Mouse (Mus musculus) heart, embryonic 12.5 days (tissue): ENCODE data around the gene Ostc. TPM values are rescaled to one million over a fixed set of nuclear protein-coding genes. Genes with fewer than 3 reads are reported as not detected.

ENCODE experiments used
- ATAC-seq: fragments of 200-750 bp; cut with Nextera tagmentation; 2 replicates; pipeline ENCODE4 v1.8.0; 2017; ENCODE audit warnings: moderate TSS enrichment, moderate library complexity; ENCODE audit not compliant: insufficient number of reproducible peaks, low FRiP score
- H3K27ac ChIP-seq: fragments of 300-500 bp; sonication (generic); 2 replicates; pipeline ENCODE4 v1.5.1; 2016; ENCODE audit warnings: mild to moderate bottlenecking, moderate library complexity; ENCODE audit not compliant: poor library complexity, severe bottlenecking
- H3K27me3 ChIP-seq: fragments of 300-500 bp; sonication (generic); replicated peaks from 2 replicates; pipeline ENCODE4 v1.6.1; 2016; ENCODE audit warnings: mild to moderate bottlenecking, moderate library complexity
- H3K36me3 ChIP-seq: fragments of 300-500 bp; sonication (generic); 2 replicates; pipeline ENCODE4 v1.6.1; 2016; ENCODE audit warnings: mild to moderate bottlenecking, moderate library complexity
- H3K4me1 ChIP-seq: fragments of 300-500 bp; sonication (generic); replicated peaks from 2 replicates; pipeline ENCODE4 v1.6.1; 2016; ENCODE audit warnings: mild to moderate bottlenecking
- H3K4me2 ChIP-seq: fragments of 300-500 bp; sonication (generic); 2 replicates; pipeline ENCODE4 v1.6.1; 2016; ENCODE audit warnings: mild to moderate bottlenecking, moderate library complexity
- H3K4me3 ChIP-seq: fragments of 300-500 bp; sonication (generic); 2 replicates; pipeline ENCODE4 v1.5.1; 2016; ENCODE audit warnings: mild to moderate bottlenecking
- H3K9ac ChIP-seq: fragments of 300-500 bp; sonication (generic); 2 replicates; pipeline ENCODE4 v1.6.1; 2016; ENCODE audit warnings: mild to moderate bottlenecking, moderate library complexity
- H3K9me3 ChIP-seq: fragments of 300-500 bp; sonication (generic); replicated peaks from 2 replicates; pipeline ENCODE4 v1.6.1; 2016; ENCODE audit warnings: mild to moderate bottlenecking, moderate library complexity
- WGBS: fragments of 180-500 bp; shearing (Covaris S2); methylation state at CpG from one replicate; pipeline ENCODE4 v1.1.7; 2016; 5-methylcytosine and 5-hydroxymethylcytosine counted together
- polyA plus RNA-seq: library from polyadenylated mRNA; unstranded; fragments of >200 nt; fragmentation: Nextera tagmentation; extraction: Ambion mirVana; gene quantifications from 2 replicates; pipeline ENCODE4 v1.2.1, GENCODE M21; 2016

Gene Ostc
- polyA plus RNA-seq, 1 experiment from 2014 or later, result 249 TPM

DNA sequence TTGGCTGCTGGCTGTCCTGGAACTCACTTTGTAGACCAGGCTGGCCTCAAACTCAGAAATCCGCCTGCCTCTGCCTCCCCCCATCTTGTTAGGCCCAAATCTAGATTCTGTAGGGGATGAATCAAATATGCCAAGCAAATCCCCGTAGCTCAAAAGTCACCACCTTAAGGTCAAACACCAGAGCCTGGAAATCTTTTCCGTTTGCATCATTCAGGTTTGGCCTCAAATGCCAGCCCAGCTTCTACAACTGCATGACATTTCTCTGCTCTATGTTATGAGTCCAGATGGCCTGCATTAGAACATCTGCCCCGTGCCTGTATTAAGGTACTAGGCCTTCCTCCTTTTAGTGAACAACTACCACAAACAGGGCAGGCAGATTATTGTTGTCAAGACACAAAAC is 18.4 kb upstream of the Ostc start:
- Histone ChIP-seq H3K9ac (peak overlapping the region; percentile 97; the same call in 1 of the 2 replicates), H3K27me3 (no peaks in the 10 kb centered on the region), H3K4me3 (no peak overlapping the region), H3K4me2 (0 out of 2 replicates have a peak overlapping the region, but pooled peaks have one; percentile 80), H3K36me3 (peaks cover 37% of the 10 kb centered on the region), H3K27ac (no peak overlapping the region), H3K4me1 (peaks cover 16% of the 10 kb centered on the region), H3K9me3 (no peaks in the 10 kb centered on the region)
- ATAC-seq, result no peak
- 83% methylated on average over 4 of the region's 4 CpGs for WGBS

GRCm38 (mm10) chr3:130727036-130727435 is 17.8 kb upstream of the Ostc start:
- Histone ChIP-seq H3K9ac (no peak overlapping the region), H3K27me3 (no peaks in the 10 kb centered on the region), H3K36me3 (peaks cover 37% of the 10 kb centered on the region), H3K9me3 (no peaks in the 10 kb centered on the region), H3K4me1 (peaks cover 16% of the 10 kb centered on the region), H3K27ac (no peak overlapping the region), H3K4me2 (no peak overlapping the region), H3K4me3 (no peak overlapping the region)
- ATAC-seq, result no peak
- 65% methylated on average over 1 of the region's 1 CpGs for WGBS

- no peak for ATAC-seq
- Histone ChIP-seq H3K4me1 (peaks cover 16% of the 10 kb centered on the region), H3K27me3 (no peaks in the 10 kb centered on the region), H3K9ac (no peak overlapping the region), H3K4me2 (no peak overlapping the region), H3K36me3 (peaks cover 37% of the 10 kb centered on the region), H3K27ac (no peak overlapping the region), H3K4me3 (no peak overlapping the region), H3K9me3 (no peaks in the 10 kb centered on the region)
- WGBS, result 72% methylated on average over 2 of the region's 2 CpGs
These were observed 16.5 kb upstream of the Ostc start for GRCm38 (mm10) chr3:130725718-130726117.

DNA sequence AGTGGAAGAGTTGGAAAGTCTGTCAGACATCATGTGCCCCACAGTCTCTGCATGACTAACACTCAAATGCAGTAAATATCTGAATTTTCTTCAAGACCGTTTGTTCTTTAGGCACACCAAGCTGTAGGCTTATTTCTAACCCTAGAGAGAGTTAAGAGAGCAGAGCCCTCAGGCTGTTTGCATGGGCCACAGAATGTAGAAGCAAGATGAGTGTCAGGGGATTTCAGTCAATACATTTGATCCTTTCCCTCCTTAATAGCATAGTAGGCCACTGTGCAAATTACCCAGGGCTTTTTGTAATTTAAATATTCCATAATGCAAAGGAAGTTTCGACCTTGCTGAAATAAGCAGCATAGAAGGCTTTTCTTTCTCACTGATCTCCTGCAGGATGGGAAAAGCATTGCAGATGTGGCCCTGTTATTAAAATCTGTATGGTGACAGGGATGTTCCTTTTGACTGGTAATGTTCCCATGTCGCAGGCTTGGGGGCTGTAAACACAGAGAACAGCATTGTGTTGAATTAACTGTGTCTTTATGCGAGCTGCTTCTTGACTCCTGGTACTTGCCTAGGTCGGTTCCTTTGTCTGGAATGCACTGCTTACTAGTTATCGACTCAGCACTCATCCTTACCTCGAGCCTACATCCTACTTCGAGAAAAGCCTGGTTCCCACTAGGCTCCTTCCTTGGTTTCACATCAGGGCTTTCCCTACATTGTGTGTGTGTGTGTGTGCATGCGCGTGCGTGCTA is 13.7 kb upstream of the Ostc start:
- Histone ChIP-seq H3K36me3 (peaks cover 26% of the 10 kb centered on the region), H3K4me2 (no peak overlapping the region), H3K4me1 (peaks cover 2% of the 10 kb centered on the region), H3K9ac (no peak overlapping the region), H3K27me3 (no peaks in the 10 kb centered on the region), H3K4me3 (no peak overlapping the region), H3K27ac (no peak overlapping the region), H3K9me3 (no peaks in the 10 kb centered on the region)
- WGBS, result 78% methylated on average over 11 of the region's 11 CpGs
- ATAC-seq, result no peak

DNA sequence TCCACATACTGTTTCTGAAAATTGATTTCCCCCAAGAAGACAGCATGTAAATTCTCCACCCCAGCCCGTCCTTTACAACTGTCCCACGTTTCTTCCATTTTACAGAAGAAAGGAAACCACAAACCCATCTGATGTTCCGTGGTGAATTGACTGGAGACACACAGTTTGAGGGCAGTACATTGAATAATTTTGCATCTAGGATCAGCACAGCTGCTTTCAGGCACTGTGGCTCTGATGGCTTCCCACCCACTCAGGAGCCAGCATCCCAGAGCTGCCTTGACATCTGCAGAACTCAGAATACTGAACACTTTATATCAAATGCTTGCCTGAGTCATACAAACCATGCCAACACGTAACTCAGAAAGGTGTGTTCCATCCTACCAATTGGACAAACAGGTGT is 11.0 kb upstream of the Ostc start:
- Histone ChIP-seq H3K4me3 (no peak overlapping the region), H3K36me3 (no peaks in the 10 kb centered on the region), H3K4me2 (no peak overlapping the region), H3K9me3 (no peaks in the 10 kb centered on the region), H3K4me1 (no peaks in the 10 kb centered on the region), H3K9ac (no peak overlapping the region), H3K27me3 (no peaks in the 10 kb centered on the region), H3K27ac (no peak overlapping the region)
- 87% methylated on average over 4 of the region's 4 CpGs for WGBS
- ATAC-seq, result no peak

DNA sequence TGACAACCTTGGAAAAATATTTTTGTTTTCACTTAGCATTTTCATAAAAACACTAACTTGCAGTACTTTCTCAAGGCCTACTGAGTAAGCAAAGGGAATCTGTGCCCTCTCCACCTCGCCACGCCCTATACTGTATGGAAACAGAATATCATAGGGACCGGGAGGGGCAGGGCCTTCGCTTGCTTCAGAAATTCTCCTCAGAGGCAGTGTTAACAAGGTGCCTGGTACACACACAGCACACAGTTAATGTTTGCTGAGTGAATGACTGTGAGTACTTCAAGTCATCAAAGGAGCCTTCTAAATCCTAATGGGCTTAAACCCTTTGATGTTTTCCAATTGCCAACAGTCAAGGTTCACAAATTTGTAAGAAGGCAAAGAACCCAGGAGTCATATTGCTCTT is 9.6 kb upstream of the Ostc start:
- Histone ChIP-seq H3K27me3 (no peaks in the 10 kb centered on the region), H3K4me3 (no peak overlapping the region), H3K27ac (no peak overlapping the region), H3K4me1 (no peaks in the 10 kb centered on the region), H3K4me2 (no peak overlapping the region), H3K9ac (no peak overlapping the region), H3K9me3 (no peaks in the 10 kb centered on the region), H3K36me3 (no peaks in the 10 kb centered on the region)
- ATAC-seq, result no peak
- 79% methylated on average over 4 of the region's 4 CpGs for WGBS

DNA sequence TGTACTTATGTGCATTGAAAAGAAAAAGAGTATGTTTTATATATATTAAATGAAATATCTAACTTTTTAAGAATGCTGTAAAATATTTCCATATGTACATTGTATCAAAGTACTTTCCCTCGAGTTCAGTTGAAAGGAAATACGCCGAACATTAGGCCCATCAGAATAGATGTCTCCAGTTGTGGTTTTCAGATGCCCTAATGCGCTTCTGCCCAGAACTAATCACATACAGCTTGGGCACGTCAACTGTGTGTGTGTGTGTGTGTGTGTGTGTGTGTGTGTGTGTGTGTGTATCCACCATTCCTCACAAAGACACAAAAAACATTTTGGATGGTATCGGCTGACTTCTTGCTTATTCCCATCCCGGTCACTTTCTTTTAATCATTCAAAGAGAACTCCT is 7.3 kb upstream of the Ostc start:
- WGBS, result 83% methylated on average over 7 of the region's 7 CpGs
- H3K9me3 ChIP-seq, result no peaks in the 10 kb centered on the region
- H3K4me2 ChIP-seq, result no peak overlapping the region
- H3K27ac ChIP-seq, result no peak overlapping the region
- no peaks in the 10 kb centered on the region for H3K4me1 ChIP-seq
- no peak overlapping the region for H3K9ac ChIP-seq
- no peaks in the 10 kb centered on the region for H3K36me3 ChIP-seq
- ATAC-seq, result no peak
- H3K4me3 ChIP-seq, result no peak overlapping the region
- no peaks in the 10 kb centered on the region for H3K27me3 ChIP-seq

DNA sequence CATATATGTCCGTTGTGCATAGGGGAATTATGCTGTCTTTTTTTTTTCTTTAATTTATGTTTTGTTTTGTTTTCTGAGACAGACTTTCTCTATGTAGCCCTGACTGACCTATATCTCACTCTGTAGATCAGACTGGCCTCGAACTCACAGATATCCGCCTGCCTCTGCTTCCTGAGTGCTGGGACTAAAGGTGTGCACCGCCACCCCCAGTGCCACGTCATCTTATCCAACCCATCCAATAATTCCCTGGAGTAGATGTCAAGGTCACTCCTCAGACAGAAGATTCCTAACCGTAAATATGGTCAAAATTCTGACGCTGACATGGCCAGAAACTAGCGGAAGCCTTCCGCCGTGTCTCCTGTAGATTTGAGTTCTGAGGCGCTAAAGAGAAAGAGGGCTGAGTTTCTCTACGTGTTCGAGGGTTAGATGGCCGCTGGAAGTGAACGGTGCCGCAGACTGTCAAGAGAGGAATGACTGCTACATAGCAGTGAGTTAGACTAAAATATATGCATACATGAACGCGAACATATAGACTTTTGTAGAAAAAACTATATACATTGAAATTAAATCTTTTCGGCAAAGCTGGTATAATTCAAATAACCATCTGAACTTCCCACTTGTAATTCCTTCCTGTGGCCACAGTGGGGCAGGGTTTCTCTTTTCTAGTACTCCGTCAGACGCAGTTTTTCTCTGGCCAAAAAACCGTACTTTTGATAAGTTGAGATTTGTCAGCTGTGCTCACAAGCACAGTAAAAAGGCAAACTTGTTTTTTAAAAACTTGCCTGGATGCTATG is 5.7 kb upstream of the Ostc start:
- peak; percentile 57; the same call in 1 of the 2 replicates for ATAC-seq
- Histone ChIP-seq H3K36me3 (no peaks in the 10 kb centered on the region), H3K27me3 (no peaks in the 10 kb centered on the region), H3K27ac (peak overlapping the region; percentile 18; the same call in 1 of the 2 replicates), H3K9me3 (no peaks in the 10 kb centered on the region), H3K4me3 (peak overlapping the region; percentile 50), H3K9ac (peak overlapping the region; percentile 65; the same call in 1 of the 2 replicates), H3K4me1 (0 out of 2 replicates have a peak, but pooled peaks cover 2% of the 10 kb centered on the region), H3K4me2 (peak overlapping the region; percentile 71)
- WGBS, result 14% methylated on average over 22 of the region's 22 CpGs

GRCm38 (mm10) chr3:130712891-130713290 is 3.6 kb upstream of the Ostc start:
- Histone ChIP-seq H3K4me2 (no peak overlapping the region), H3K27me3 (no peaks in the 10 kb centered on the region), H3K4me1 (peaks cover 7% of the 10 kb centered on the region), H3K27ac (no peak overlapping the region), H3K4me3 (no peak overlapping the region), H3K9ac (no peak overlapping the region), H3K36me3 (no peaks in the 10 kb centered on the region), H3K9me3 (no peaks in the 10 kb centered on the region)
- 55% methylated on average over 6 of the region's 6 CpGs for WGBS
- no peak for ATAC-seq

DNA sequence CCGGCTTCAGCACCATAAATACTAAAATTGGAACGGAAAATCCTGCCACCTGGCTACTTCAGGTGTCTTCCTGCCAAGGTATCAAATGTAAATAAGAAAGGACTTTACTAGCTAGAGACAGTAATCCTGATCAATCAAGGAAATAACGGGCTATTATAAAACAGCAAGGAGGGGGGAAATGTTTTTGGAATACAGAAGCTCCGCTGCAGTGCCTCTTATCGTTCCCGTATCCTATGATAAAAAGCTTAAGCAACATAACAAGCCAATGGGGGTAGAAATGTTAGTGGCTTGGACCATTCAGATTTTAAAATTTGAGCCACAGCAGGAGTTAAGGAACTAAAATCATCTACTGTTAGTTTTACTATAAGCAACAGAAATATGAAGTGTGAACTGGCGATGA is 859 bp upstream of the Ostc start:
- Histone ChIP-seq H3K4me3 (peak overlapping the region; percentile 23), H3K27ac (no peak overlapping the region), H3K36me3 (no peaks in the 10 kb centered on the region), H3K4me2 (peak overlapping the region; percentile 73), H3K9ac (no peak overlapping the region), H3K4me1 (peaks cover 12% of the 10 kb centered on the region), H3K27me3 (no peaks in the 10 kb centered on the region), H3K9me3 (no peaks in the 10 kb centered on the region)
- ATAC-seq, result no peak
- 51% methylated on average over 7 of the region's 7 CpGs for WGBS

- H3K4me1 ChIP-seq, result peaks cover 12% of the 10 kb centered on the region
- WGBS, result under 1% methylated on average over 5 of the region's 5 CpGs
- H3K9ac ChIP-seq, result peak overlapping the region; percentile 86
- H3K27me3 ChIP-seq, result no peaks in the 10 kb centered on the region
- H3K4me3 ChIP-seq, result peak overlapping the region; percentile 75
- no peaks in the 10 kb centered on the region for H3K9me3 ChIP-seq
- H3K27ac ChIP-seq, result peak overlapping the region; percentile 82; the same call in 1 of the 2 replicates
- ATAC-seq, result peak; percentile 51; the same call in 1 of the 2 replicates
- peaks cover 6% of the 10 kb centered on the region; the same call in 1 of the 2 replicates for H3K36me3 ChIP-seq
- H3K4me2 ChIP-seq, result peak overlapping the region; percentile 73
These were observed 715 bp downstream of the Ostc start for GRCm38 (mm10) chr3:130708529-130708928.
